Mouse (Mus musculus) c-Kit-positive CD71-positive TER-119-negative erythroid progenitor cells, embryonic 14.5 days (primary cell): ENCODE results near the gene Carmil2.

Experiments used
- DNase-seq: peaks from one replicate; pipeline ENCODE4 v3.0.0-alpha.2; 2013; ENCODE audit warnings: low read depth

Carmil2 gene

DNA sequence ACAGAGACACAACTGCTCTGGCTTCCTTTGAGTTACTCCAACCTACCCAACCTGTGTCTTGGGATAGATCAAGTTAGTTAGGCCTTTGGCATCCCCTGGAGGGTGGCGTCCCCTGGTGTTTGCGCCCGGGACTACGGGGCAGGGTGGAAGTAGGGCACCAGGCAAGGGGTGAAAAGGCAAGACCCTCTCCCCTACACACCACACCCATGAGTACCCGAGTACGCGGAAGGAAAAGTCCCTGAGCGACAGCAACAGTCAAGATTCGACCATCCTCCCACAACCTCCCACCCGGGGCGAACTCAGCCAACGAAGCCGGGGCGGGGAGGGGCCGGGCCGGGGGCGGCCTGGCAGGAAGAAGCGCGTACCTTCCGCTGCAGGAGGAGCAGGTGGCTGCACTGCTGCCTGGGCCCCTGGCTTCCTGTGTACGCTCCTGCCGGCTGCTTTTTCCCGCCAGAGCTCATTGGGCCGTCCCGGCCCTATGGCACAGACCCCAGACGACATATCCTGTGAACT lies at the start of gene Carmil2:
TSS of gene Carmil2 (plus strand) at position 479 of the 513 bp plus-strand sequence.
- no peak for DNase-seq

DNA sequence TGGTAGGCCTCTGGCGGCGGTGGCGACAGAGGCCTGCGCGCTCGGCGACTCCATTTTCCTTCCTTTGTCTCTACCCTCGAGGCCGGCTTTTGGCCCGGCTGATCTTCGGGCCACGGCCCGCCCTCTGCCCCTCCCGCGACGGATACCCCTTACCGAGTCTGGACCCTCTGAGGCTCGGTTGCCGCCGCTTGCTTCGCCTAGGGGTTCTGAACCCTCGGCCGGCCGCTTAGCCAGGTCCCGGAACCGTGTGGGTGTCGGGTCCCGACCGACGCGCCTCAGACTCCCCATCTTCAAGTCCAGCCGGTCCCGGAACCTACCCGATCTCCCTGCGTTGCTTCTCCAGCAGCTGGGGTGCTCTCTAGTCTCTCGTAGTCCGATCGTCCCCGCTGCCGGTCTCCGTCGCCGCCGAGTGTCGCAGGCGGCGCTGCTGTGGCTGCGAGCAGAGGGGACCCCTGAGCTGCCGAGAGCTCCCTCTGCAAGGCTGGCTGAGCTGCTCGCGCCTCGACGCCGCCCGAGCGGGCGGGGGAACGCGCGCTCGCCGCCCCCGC lies 49.0 kb upstream of the Carmil2 start, which contains the start of gene Agrp:
TSS of gene Agrp (minus strand) at position 431 of the 548 bp plus-strand sequence.
- no peak for DNase-seq

DNA sequence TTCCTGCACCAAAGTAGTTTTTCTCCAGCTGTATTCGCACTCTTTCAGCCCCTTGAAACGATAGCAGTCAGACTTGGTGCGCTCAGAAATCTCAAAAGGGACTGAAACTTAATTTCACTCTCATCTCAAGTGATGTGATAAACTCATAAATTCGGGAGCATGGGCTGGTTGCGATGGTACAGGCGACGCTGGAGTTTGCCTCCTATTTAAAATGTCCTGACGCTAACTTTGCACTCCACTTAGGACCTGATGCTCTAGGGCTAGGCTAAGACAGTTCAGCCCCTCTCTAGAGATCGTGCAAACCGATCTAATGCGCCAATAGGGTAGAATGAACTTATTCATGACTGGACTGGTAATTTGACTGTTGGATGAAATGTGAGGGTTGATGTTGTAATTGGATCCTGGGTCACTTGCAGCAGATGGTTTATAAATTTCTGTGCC lies 48.5 kb upstream of the Carmil2 start:
- DNase-seq: peak; percentile 50

DNA sequence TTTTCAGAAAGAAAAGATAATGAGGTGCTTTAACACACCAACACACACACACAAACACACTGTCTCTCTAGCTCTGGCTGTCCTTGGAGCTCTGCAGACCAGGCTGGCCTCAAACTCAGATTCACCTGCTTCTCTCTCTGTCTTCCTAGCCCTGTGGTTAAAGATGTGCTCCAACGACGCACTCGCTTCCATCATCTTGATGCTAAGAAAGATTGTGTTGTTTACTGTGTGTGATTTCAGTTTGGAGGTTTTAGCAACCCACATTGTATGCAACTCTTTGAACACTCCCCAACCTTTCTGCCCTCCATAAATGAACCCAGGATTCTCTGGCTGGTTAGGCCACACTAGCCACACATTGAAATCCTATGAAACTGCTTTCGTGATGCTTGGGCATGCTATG lies 47.6 kb upstream of the Carmil2 start:
- no peak for DNase-seq

DNA sequence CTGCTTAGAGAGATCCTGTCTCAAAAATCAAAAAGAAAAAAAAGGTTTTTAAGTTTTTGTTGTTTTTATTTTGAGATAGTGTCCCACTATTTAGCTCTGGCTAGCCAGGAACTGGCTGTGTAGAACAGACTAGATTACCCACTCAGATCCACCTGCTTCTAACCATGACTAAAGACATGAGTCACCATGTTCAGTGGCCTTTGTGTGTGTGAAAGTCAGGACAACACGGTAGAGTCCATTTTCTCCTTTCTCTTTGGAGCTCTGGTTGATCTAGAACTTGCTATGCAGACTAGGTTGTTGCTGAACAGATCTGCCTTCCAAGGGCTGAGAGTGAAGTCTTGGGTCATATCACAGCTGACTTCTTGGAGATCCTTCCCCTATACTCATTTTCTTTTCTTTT lies 46.2 kb upstream of the Carmil2 start:
- DNase-seq: no peak

DNA sequence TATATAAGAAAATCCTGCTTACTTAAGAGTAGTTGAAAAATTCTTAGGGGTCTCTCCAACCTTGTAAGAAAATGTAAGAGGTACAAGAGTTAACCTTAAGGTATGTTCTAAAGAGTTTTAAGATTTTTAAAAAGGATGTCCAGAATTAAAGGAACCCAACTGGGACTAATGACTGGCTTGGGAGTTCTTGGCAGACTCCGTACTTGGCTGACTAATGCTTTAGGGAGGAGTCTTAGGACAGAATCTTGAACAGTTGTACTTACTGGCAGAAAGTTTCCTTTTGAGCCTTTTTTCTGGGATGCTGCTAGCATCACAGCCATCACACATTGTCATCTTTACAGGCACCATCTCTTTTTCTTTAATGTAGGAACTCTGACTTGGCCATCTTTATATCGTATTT lies 45.6 kb upstream of the Carmil2 start:
- no peak for DNase-seq

DNA sequence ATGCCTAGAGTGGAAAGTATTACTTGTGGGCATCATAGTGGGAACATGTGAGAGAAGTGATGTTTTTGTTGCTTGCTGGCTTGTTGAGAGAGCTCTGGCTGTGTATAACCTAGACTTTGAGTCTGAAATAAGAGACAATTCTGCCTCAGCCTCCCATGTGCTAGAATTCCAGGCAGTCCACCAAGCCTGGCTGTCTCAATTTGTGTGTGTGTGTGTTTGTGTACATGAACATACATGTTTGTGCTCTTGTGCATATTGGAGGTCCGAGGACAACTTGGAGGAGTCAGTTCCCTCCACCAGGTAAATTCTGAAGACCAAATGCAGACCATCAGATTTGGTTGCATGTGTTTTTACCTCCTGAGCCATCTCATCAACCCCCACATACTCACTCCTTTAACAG lies 40.9 kb upstream of the Carmil2 start:
- DNase-seq: no peak

DNA sequence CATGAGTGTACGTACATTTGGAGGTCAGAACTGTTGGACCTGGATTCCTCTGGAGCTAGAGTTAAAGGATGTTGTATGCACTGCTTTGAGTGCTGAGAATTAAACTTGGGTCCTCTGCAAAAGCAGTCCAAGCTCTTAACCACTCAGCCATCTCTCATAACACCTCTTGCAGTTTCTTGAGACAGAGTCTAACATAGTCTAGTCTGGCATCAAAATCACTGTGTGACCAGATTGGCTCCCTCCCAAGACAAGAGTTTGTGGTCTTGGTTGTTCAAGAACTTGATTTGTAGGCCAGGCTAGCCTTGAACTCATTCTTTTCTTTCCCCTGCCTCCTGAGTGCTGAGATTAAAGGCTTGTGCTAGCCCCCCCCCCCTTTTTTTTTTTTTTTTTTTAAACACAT lies 37.1 kb upstream of the Carmil2 start:
- DNase-seq: no peak

DNA sequence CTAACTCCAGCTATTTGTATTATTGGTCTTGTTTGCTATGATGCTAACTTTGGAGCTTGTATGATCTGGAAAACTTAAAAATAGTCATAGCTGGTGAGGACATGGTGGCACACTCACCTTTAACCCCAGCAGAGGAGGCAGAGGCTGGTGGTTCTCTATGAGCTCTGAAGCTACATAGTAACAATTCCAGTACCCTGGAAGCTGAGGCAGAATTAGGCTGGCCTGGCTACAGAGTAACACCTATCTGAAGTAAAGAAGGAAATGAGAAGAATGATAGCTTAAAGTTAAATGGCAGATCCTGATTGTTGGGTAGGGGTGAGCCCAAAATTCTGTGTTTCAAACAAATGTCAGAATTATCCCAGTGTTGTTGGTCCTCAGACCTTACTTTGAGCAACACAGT lies 28.4 kb upstream of the Carmil2 start:
- DNase-seq: no peak

DNA sequence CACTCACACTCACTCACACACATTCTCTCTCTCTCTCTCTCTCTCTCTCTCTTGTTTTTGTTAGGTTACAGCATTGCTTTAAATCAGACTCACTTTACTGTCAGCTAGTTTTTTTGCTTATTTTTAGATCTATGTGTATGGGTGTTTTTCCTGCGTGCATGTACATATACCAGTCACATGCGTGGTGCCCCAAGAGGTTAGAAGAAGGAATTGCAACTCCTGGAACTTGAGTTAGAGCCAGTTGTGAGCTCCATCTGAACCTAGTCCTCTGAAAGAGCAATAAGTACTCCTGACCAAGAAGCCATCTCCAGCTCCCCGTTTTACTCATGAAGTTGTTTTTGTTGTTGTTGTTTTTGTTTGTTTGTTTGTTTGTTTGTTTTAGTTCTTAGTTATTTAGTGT lies 24.9 kb upstream of the Carmil2 start:
- DNase-seq: peak; percentile 17

DNA sequence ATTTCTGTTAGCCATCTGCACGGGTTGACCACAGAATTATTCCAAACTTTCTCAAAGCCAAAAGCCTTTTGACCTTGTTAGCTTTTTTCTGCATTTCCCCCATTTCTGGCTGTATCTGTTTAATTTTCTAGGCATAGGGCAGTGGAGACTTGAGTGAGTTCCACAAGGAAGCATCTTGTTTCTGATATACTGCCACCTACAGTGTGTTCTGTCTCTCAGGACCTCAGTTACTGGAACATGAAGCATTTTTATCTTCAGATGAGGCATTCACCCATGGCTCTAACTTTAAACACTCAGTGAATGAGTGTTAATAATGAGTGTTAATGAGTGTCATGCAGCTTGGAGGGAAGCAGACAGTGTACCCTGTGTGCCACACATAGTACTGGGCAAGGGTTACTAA lies 8.2 kb upstream of the Carmil2 start:
- DNase-seq: no peak

DNA sequence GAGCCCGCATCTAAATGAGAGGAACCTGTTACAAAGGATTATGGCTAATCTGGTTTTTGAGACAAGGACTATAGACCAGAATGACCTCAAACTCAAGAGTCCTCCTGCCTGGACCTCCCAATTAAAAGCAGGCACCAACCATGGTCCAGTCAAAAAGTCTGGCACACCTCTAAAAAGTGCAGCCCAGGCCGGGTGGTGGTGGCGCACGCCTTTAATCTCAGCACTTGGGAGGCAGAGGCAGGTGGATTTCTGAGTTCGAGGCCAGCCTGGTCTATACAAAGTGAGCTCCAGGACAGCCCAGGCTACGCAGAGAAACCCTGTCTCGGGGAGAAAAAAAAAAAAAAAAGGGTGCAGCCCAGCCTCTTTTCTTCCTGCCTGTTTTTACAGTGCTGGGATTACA lies 749 bp upstream of the Carmil2 start:
- DNase-seq: no peak

DNA sequence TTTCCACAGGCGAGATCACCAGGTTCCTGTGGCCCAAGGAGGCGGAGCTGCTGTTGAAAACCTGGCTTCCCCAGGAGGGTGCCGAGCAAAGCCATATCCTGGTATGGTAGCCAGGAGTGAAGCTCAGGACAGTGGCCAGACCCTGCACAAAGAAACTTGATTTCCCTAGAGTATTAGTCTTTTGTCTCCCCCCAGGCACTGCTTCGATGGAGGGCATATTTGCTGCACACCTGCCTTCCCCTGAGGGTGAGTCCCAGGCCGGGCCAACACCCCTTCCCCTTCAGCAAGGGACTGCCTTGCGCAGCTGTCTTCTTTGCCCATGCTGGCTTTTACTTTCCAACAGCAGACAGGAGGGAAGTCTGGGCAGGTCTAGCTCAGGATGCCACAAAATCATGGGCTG lies 477 bp downstream of the Carmil2 start:
- no peak for DNase-seq

DNA sequence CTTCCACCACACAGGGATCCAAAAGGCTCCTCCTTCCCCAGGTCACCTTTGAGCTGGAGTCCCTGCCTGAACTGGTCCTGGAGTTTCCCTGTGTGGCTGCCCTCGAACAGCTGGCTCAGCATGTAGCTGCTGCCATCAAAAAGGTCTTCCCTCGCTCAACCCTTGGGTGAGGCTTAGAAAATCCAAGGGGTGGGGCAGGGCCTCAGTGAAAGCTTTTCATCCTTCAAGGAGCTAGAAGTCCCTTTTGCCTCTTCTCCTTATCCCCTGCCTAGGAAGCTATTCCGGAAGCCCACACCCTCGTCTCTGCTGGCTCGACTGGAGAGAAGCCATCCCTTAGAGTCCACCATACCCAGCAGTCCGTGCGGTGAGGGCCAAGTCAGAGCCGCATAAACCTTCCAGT lies 1.4 kb downstream of the Carmil2 start:
- no peak for DNase-seq

DNA sequence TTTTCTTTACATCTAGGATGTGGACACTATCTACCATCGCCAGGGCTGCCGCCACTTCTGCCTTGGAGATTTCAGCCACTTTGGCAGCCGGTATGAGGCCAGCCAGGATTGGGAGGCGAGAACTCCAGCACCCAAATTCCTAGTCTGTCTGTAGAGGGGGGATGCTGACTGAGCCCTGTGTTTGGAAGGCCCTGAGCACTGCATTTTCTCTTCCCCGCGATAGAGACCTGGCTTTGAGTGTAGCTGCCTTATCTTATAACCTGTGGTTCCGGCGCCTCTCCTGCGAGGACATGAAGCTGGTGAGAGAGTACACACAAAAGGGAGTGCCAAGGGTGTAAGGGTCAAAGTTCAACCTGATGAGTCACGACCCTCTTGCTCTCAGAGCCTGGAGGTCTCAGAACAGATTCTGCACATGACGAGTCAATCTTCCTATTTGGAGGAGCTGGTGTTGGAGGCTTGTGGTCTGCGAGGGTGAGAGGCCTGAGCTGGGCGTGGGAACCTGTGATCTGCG lies 2.2 kb downstream of the Carmil2 start:
- no peak for DNase-seq

DNA sequence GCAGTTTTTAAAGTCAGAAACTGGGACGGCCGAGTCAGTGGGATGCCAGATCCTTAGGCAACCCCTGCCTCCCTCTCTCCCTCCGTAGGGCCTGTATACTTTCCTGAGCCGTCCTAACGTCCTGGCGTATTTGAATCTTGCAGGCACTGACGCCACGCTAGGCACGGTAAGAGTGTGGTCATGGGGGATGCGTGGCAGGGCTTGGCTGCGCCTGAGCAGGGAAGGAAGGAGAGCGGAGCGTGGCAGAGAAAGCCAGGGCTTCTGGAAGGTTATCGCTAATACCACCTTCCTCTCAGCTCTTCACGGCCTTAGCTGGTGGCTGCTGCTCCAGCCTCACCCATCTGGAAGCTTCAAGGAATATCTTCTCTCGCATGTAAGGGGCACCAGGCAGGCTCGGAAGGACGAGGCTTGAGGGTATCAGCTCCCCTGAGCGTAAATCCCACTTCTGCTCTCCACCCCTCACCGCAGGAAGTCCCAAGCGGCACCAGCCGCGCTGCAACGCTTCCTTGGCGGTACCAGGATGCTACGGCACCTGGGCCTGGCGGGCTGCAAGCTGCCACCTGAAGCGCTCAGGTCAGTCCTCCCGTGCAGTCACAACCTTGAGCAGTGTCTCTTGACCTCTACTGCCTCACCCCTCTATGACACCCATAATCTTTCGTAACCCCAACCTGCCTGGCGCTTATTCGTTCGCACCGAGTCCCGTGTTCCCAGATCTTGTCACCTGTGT lies 3.3 kb downstream of the Carmil2 start:
- DNase-seq: no peak

DNA sequence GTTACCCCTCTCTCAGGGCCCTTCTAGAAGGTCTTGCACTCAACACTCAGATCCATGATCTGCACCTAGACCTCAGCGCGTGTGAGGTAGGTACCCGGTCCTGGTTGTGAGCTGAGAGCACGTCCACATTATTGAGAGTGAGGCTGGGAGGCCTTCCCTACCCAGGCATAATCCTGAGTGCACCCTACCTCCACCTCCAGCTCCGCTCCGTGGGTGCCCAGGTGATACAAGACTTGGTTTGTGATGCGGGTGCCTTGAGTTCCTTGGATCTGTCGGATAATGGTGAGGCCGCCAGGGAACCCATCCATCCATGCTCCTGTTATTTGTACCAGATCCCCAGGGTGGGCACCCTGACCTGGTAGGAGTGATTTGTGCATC lies 3.9 kb downstream of the Carmil2 start:
- DNase-seq: no peak

DNA sequence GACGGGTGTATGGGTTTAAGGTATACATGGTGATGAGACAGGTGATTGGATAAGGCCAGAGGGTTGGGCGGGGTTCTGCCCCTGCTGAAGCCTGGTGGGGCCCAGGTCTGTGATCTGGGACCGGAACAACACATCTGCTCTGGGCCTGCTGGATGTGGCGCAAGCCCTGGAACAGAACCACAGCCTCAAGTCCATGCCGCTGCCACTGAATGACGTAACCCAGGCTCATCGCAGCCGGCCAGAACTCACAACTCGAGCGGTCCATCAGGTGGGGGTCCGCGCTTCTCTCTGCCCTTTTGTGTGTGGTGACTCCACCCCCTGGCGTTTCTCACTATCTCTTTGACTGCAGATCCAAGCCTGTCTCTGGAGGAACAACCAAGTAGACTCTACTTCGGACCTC lies 4.9 kb downstream of the Carmil2 start:
- DNase-seq: no peak

DNA sequence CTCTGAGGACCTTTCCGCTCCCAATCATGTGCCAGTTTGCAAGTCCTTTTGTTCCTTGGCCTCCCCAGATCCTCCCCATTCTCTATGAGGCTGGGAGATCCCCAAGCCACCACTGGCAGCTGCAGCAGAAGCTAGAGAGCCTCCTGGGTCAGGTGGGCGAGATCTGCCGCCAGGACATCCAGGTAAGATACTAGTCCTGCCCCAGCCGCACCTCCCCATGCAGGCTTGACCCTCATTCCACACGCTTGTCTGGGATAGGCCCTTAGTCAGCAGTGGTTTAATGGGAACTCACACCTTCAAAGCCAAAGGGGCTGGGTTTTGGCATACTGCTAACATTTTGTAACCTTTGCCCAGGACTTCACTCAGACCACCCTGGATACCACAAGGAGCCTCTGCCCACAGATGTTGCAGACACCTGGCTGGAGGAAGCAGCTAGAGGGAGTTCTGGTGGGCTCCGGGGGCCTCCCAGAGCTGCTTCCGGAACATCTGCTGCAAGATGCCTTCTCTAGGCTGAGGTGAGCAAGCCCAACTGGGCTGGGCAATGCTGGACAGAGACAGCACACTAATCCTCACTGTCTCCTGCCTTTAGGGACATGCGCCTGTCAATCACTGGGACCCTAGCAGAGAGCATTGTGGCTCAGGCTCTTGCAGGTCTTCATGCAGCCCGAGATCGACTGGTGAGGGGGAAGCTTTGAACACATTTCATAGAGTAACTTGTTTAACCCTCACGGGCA lies 6.5 kb downstream of the Carmil2 start:
- no peak for DNase-seq

DNA sequence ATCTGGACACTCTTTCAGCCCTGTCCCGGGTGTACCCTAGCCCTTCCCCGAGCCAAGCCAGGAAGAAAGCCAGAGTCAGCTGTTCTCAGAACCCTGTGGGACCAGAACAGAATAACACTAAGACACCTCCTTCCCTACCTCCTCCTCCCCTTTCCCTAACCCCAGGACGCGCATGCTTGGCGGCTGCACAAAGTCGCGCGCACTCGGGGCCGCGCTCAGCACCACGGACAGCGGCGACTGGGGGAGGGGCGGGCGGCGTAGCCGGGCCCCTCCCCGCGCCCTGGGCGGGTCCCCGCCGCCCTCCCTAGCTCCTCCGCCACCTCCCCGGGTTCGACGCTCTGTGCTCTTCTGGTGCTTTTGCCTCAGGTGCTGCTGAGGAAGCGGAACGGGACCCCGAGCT lies 7.6 kb downstream of the Carmil2 start:
- DNase-seq: peak; percentile 56

DNA sequence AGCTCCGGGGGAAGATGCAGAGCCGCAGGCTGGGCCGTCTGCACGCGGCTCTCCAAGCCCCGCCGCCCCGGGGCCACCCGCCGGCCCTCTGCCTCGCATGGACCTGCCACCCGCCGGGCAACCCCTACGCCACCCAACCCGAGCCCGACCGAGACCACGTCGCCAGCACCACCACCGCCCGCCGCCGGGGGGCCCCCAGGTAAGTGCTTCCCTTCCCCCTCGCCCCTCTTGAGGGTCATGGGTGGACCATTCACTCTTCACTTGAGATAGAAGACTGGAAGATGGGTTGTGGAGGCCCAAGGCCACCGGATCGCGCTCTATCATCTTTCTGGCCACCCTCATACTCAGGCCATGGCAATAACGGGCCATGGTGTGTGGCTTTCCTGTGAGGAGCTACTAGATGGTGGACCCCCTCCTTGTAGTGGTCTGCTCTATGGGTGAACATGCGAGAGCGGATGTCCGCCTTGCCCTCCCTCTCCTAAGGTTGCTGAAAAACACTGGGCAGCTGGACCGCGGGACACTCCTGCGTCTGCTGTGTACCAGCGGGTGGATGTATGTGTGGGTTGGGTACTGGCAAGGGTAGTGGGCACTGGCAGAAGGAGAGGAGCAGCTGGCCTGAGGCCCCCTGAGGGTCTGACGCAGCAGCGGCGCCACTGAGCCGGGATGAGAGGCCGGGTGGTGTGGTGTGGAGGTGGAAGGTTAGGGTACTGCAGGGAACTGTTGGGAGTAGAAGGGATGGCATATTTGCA lies 8.2 kb downstream of the Carmil2 start:
- no peak for DNase-seq

DNA sequence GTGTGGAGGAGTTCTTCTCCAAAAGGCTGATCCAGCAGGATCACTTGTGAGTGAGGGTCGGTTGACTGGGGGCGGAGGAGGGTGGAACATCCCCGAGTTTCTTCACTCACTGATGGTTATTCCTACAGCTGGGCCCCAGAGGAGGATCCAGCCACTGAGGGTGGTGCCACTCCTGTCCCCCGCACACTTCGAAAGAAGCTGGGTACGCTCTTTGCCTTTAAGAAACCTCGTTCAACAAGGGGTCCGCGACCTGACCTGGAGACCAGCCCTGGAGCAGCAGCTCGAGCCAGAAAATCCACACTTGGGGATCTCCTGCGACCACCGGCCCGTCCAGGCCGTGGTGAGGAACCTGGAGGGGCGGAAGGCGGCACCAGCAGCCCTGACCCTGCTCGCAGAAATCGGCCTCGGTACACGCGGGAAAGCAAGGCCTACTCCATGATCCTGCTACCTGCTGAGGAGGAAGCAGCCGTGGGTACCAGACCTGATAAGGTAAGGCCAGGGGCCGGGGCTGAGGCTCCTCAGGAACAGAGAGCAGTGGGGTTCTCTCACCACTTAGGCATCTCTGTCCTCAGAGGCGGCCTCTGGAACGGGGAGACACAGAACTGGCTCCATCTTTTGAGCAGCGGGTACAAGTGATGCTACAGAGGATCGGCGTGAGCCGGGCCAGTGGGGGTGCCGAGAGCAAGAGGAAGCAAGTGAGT lies 9.2 kb downstream of the Carmil2 start:
- no peak for DNase-seq
